Mouse (Mus musculus): Measurements from ENCODE around the gene Etfa. TPM values are rescaled to one million over a fixed set of nuclear protein-coding genes. Genes with fewer than 3 reads are reported as not detected.
A peak's percentile ranks its signal among the peaks of the same experiment; 100 is the strongest.

Gene Etfa
- polyA plus RNA-seq, 1 experiment: 16.7 TPM

DNA sequence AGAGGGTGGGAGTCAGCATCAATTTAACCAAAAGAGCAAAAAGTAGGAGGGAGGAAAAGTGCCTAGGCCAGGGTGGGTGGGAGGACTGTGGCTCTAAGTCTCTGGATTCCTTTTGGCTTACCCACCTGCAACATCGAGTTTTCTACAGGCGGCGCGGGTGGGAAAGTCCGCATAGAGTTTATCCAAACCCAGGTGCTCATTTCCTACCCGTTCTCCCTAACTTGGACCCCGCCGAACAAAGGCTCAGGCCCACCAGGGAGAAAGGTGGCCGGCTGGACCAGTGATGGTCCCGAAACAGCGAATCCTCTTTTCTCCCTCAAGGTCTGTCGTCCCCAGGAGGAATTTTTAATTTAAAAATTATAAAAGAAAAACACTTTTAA, 28.3 kb upstream of the Etfa start:
- Histone ChIP-seq H3K27me3 (ENCODE audit: control insufficient read depth, insufficient read depth, low read length) (peaks cover 9% of the 10 kb centered on the region), H3K27ac (ENCODE audit: control insufficient read depth, insufficient read depth, low read depth, low read length) (no peak overlapping the region), H3K4me3 (ENCODE audit: control insufficient read depth, low read depth, low read length) (peak overlapping the region; percentile 24; the same call in 1 of the 2 replicates), H3K36me3 (ENCODE audit: control insufficient read depth, insufficient read depth, low read length) (no peaks in the 10 kb centered on the region), H3K4me1 (ENCODE audit: control insufficient read depth, insufficient read depth, low read length) (peaks cover 31% of the 10 kb centered on the region)
- TF ChIP-seq POLR2A (IDR thresholded peaks at IDR 0.05; ENCODE audit: control insufficient read depth, low read depth, low read length) (no peak), CTCF (IDR thresholded peaks at IDR 0.05; ENCODE audit: control insufficient read depth, insufficient read depth, insufficient replicate concordance, low read depth, low read length) (no peak)

DNA sequence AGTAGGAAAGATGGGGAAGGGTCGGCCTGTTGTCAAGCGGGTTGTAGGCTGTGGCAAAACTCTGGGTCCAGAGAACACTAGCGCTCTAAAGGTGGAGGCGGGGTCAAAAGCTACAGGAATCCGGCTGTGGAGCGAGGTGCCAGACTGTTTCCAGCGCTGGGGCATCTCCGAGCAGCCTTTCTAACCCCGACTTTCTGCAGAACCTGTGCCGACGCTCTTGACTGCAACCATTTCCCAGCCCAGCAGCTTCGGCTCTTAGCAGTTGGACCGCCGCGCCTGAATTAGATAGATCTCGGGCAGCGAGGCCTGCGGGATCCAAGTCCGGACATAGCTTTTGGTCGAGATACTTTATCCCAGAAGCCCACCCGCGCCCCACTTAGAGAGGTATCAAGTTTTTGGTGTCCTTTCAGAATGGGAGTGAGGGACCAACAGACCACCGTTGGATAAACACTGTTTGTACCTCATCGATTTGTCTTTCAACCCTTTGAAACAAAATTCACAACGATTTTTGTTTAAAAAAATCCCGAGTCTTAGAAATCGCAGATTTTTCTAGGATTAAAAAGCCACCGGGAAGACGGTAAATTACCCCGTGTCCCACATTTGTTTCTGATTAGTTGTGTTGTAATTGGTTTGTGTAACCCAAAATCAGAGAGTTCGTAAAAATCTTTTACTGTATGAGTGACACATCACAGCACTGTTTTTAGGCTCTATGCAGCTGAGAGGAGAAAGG, 27.8 kb upstream of the Etfa start:
- no peak overlapping the region for H3K27ac ChIP-seq (ENCODE audit: control insufficient read depth, insufficient read depth, low read depth, low read length)
- H3K4me1 ChIP-seq (ENCODE audit: control insufficient read depth, insufficient read depth, low read length): peaks cover 26% of the 10 kb centered on the region
- no peak overlapping the region for H3K4me3 ChIP-seq (ENCODE audit: control insufficient read depth, low read depth, low read length)
- no peaks in the 10 kb centered on the region for H3K36me3 ChIP-seq (ENCODE audit: control insufficient read depth, insufficient read depth, low read length)
- peaks cover 7% of the 10 kb centered on the region for H3K27me3 ChIP-seq (ENCODE audit: control insufficient read depth, insufficient read depth, low read length)
- TF ChIP-seq POLR2A (IDR thresholded peaks at IDR 0.05; ENCODE audit: control insufficient read depth, low read depth, low read length) (no peak), CTCF (IDR thresholded peaks at IDR 0.05; ENCODE audit: control insufficient read depth, insufficient read depth, insufficient replicate concordance, low read depth, low read length) (no peak)

DNA sequence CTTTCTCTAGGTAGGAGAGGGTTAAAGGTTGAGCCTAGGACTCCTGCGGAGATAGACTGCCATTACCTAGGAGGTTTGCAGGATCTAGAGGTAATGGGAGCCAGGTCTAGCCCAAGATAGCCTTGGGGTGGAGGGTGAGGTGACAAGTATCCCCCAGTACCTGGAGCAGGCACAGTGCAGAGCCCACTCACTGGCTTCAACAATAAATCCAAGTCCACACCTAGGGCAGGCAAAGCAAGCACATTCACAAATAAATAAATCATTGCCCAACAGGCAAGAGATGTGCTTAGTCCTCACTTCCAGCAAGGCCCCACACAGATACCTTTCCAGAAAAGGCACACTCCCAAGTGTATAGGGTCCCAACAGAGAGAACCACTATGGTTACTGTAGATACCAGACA, 27.0 kb upstream of the Etfa start:
- Histone ChIP-seq H3K4me3 (ENCODE audit: control insufficient read depth, low read depth, low read length) (no peak overlapping the region), H3K27me3 (ENCODE audit: control insufficient read depth, insufficient read depth, low read length) (peaks cover 3% of the 10 kb centered on the region), H3K36me3 (ENCODE audit: control insufficient read depth, insufficient read depth, low read length) (no peaks in the 10 kb centered on the region), H3K4me1 (ENCODE audit: control insufficient read depth, insufficient read depth, low read length) (peaks cover 18% of the 10 kb centered on the region), H3K27ac (ENCODE audit: control insufficient read depth, insufficient read depth, low read depth, low read length) (no peak overlapping the region)
- TF ChIP-seq POLR2A (IDR thresholded peaks at IDR 0.05; ENCODE audit: control insufficient read depth, low read depth, low read length) (no peak), CTCF (IDR thresholded peaks at IDR 0.05; ENCODE audit: control insufficient read depth, insufficient read depth, insufficient replicate concordance, low read depth, low read length) (no peak)

DNA sequence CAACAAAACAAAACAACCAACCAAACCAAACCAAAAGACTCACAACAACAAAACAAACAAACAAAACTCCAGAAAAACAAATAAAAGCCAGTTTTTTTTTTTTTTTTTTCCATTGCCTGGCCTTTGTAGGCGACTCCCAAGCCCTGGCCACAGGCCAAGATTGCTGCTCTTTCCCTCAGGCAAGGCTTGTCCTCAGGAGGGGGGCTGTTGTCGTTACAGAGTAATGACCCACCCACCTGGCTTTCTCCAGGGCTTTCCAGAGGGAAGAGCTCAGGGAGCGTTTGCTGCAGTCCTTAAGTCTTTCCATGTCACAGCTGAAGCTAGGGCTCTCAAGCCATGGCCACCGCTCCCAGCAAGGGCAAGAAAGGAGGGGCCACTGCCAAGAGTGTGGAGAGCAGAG, 26.3 kb upstream of the Etfa start, which contains the start of gene Isl2:
Isl2 (plus strand) TSS at position 296 of the 400 bp plus-strand sequence.
- Histone ChIP-seq H3K27ac (ENCODE audit: control insufficient read depth, insufficient read depth, low read depth, low read length) (no peak within 1 kb of the TSS), H3K4me3 (ENCODE audit: control insufficient read depth, low read depth, low read length) (no peak within 1 kb of the TSS), H3K27me3 (ENCODE audit: control insufficient read depth, insufficient read depth, low read length) (peaks cover 3% of the 10 kb centered on the region), H3K36me3 (ENCODE audit: control insufficient read depth, insufficient read depth, low read length) (no peaks in the 10 kb centered on the region), H3K4me1 (ENCODE audit: control insufficient read depth, insufficient read depth, low read length) (peaks cover 13% of the 10 kb centered on the region)
- no peak for TF ChIP-seq POLR2A (IDR thresholded peaks at IDR 0.05; ENCODE audit: control insufficient read depth, low read depth, low read length)
- no peak for TF ChIP-seq CTCF (IDR thresholded peaks at IDR 0.05; ENCODE audit: control insufficient read depth, insufficient read depth, insufficient replicate concordance, low read depth, low read length)

DNA sequence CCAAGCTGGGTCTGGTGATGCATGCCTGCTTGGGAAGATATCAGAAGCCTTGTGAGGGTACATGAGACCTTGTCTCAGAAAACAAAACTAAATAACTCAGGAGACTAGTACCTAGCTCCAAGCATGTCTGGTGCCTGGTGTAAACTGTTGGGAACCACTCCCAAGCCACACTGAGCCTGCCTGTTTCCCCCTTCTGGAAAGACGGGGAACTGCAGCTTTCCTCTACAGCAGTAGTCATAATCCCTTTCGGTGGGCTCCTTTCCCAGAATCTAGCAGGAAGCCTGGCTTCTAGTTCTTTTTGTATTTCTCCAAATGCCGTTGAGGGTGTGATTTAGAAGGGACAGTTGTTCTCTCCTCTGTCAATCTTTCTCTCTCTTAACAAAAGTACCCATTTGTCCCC, 23.9 kb upstream of the Etfa start:
- H3K4me1 ChIP-seq (ENCODE audit: control insufficient read depth, insufficient read depth, low read length): peaks cover 3% of the 10 kb centered on the region
- H3K27ac ChIP-seq (ENCODE audit: control insufficient read depth, insufficient read depth, low read depth, low read length): no peak overlapping the region
- peaks cover 3% of the 10 kb centered on the region; the same call in 1 of the 2 replicates for H3K27me3 ChIP-seq (ENCODE audit: control insufficient read depth, insufficient read depth, low read length)
- no peaks in the 10 kb centered on the region for H3K36me3 ChIP-seq (ENCODE audit: control insufficient read depth, insufficient read depth, low read length)
- no peak for TF ChIP-seq POLR2A (IDR thresholded peaks at IDR 0.05; ENCODE audit: control insufficient read depth, low read depth, low read length)
- TF ChIP-seq CTCF (IDR thresholded peaks at IDR 0.05; ENCODE audit: control insufficient read depth, insufficient read depth, insufficient replicate concordance, low read depth, low read length): peak; percentile 77; the same call in 1 of the 2 replicates
- H3K4me3 ChIP-seq (ENCODE audit: control insufficient read depth, low read depth, low read length): no peak overlapping the region

DNA sequence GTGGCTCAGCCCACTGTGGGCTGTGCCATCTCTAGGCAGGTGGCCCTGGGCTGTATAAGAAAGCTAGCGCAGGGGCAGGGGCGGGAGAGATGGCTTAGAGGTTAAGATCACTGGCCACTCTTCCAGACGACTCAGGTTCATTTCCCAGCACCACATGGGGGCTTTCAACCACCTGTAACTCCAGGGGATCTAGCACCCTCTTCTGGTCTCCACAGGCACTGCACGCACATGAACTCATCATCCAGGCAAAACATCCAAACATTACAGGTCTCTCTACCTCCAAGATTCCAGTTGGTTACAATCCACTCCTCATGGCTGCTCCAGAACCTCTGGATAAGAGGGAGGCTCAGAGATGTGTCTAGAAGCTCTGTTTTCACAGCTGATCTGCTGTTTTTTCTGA, 13.7 kb upstream of the Etfa start:
- Histone ChIP-seq H3K36me3 (ENCODE audit: control insufficient read depth, insufficient read depth, low read length) (no peaks in the 10 kb centered on the region), H3K27ac (ENCODE audit: control insufficient read depth, insufficient read depth, low read depth, low read length) (no peak overlapping the region), H3K4me1 (ENCODE audit: control insufficient read depth, insufficient read depth, low read length) (no peaks in the 10 kb centered on the region), H3K27me3 (ENCODE audit: control insufficient read depth, insufficient read depth, low read length) (no peaks in the 10 kb centered on the region), H3K4me3 (ENCODE audit: control insufficient read depth, low read depth, low read length) (no peak overlapping the region)
- peak; percentile 62; the same call in 1 of the 2 replicates for TF ChIP-seq CTCF (IDR thresholded peaks at IDR 0.05; ENCODE audit: control insufficient read depth, insufficient read depth, insufficient replicate concordance, low read depth, low read length)
- no peak for TF ChIP-seq POLR2A (IDR thresholded peaks at IDR 0.05; ENCODE audit: control insufficient read depth, low read depth, low read length)

DNA sequence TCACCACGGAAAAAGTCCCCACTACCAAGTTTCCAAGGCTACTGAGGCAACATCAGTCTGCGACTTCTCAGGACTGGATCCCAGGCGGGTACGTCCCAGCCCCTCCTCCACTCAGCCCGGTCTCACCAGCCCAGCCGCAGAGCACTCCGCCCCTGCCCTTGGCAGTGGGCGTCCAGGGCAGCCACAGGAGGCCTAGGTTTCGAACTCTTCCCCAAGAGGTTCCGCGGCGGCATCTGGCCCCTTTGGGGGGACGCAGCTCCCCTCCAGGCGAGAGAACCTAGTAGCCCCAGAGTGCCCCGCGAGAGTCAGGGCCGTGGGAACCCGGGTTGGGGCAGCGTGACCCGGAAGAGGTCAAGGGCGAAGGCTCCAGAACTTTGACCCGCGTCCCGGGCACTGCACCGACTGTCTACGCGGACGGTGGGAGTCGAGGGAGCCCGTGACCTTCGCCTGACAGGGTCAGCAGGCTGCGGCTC, 486 bp downstream of the Etfa start:
- Histone ChIP-seq H3K36me3 (ENCODE audit: control insufficient read depth, insufficient read depth, low read length) (no peaks in the 10 kb centered on the region), H3K4me1 (ENCODE audit: control insufficient read depth, insufficient read depth, low read length) (peaks cover 8% of the 10 kb centered on the region), H3K27ac (ENCODE audit: control insufficient read depth, insufficient read depth, low read depth, low read length) (peak overlapping the region; percentile 93), H3K4me3 (ENCODE audit: control insufficient read depth, low read depth, low read length) (peak overlapping the region; percentile 94), H3K27me3 (ENCODE audit: control insufficient read depth, insufficient read depth, low read length) (no peaks in the 10 kb centered on the region)
- no peak for TF ChIP-seq POLR2A (IDR thresholded peaks at IDR 0.05; ENCODE audit: control insufficient read depth, low read depth, low read length)
- TF ChIP-seq CTCF (IDR thresholded peaks at IDR 0.05; ENCODE audit: control insufficient read depth, insufficient read depth, insufficient replicate concordance, low read depth, low read length): no peak

All from testis, adult 2 months (tissue).